Mouse (Mus musculus) Patski (cell line): ENCODE data around the gene Tmem210. TPM values are rescaled to one million over a fixed set of nuclear protein-coding genes. Genes with fewer than 3 reads are reported as not detected.
A peak's percentile ranks its signal among the peaks of the same experiment; 100 is the strongest.

Experiments
- ATAC-seq: fragments of 100-300 bp; one replicate; pipeline ENCODE4 v1.8.0; 2021
- CTCF ChIA-PET: fragments of 350-600 bp; sonication (Branson Sonifier 250); formaldehyde crosslinking; loops from one replicate; lab custom pipeline; 2022; ENCODE audit warnings: inconsistent platforms; lab: Charles Lee
- POLR2A ChIA-PET: fragments of 350-600 bp; sonication (Branson Sonifier 250); formaldehyde crosslinking; loops from one replicate; lab custom pipeline; 2022; ENCODE audit warnings: antibody characterized with exemption, inconsistent platforms; lab: Charles Lee
- DNase-seq: peaks from one replicate; pipeline ENCODE4 v3.0.0-alpha.2; 2011; ENCODE audit warnings: low read depth, low spot score
- H3K27me3 ChIP-seq: fragments of 371-371 bp; one replicate; pipeline ENCODE4 v1.5.1; 2021
- CTCF ChIP-seq: fragments of 100-300 bp; IDR thresholded peaks from one replicate; pipeline ENCODE4 v1.5.1; 2021
- in situ Hi-C: fragments of 300-500 bp; cut with MboI; formaldehyde crosslinking; loops from 3 replicates; pipeline ENCODE4 v1.11.1; 2018; ENCODE audit warnings: low pct_unique_long_range_greater_than_20kb, mixed read lengths
- polyA plus RNA-seq: library from polyadenylated mRNA; unstranded; gene quantifications from one replicate; pipeline ENCODE4 v1.2.3, GENCODE M21; 2021

The Tmem210 gene
- polyA plus RNA-seq, 1 experiment from 2014 or later, result not detected

DNA sequence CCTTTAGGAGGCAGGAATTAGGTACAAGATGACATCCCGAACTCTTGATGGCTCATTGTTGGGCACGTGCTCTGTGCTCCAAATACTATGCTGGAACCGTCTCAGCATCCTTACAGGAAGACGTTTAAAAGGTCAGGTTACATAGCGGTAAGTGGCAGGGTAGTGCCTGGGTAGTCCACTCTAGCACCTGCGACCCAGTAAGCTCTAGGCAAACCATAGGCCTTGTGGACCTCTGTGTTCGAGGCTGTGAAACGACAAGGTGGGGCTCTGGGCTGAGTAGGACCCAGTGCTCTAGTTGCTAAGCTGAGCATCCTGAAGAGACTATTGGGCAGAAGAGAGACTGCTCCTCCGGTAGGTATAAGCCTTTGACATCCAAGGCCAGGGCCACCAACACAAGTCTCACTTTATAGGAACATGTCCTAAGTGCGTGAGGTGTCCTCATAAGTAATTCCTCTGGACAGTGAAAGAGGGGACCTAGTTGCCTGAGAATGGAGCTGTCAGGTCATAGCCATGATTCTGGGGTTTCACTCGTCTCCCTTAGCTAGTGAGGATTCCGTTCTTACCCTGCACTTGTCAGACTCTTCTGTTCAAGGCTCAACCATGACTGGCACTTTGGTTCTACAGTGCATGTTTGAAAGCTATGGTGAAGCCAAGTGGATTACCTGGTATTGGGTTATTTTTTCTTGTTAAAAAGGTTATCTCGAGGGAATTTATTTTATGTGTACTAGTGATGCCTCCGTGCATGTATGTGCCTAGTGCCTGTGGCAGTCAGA, 17.8 kb downstream of the Tmem210 start:
- CTCF ChIA-PET, result interaction anchor here (0.9 to 1.1 kb wide), 2 partner anchors 13 kb away, joined by 3 to 4 read pairs; no protein-coding TSS in a partner anchor
- POLR2A ChIA-PET, result interaction anchor here (0.8 kb wide), 1 partner anchor 47 kb away, joined by 3 read pairs; no protein-coding TSS in a partner anchor
- TF ChIP-seq CTCF, result no peak
- in situ Hi-C loops, result no loop called here
- DNase-seq (no peak), ATAC-seq (no peak)
- H3K27me3 ChIP-seq, result peaks cover 63% of the 10 kb centered on the region

DNA sequence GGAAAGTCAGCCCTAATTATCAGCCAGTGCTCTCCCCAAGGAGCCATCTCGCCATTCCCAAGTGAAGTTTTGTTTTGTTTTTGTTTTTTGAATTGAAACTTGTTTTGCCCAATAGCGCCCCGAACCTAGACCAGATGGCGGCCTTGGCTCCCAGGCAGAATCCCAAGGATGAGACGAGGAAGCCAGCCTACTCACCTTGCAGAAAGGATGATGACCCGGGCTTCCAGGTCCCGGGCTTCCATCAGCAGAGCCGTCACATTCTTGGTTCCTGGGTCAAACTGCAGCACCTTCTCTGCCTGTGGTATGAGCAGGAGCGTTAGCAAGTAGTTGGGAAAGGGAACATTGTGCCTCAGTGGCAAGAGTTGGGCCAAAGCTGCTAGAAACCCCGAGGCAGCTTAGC, 22.2 kb downstream of the Tmem210 start:
- DNase-seq (no peak), ATAC-seq (no peak)
- POLR2A ChIA-PET, result no interaction called here
- CTCF ChIA-PET, result no interaction called here
- TF ChIP-seq CTCF, result no peak
- H3K27me3 ChIP-seq, result peaks cover 73% of the 10 kb centered on the region
- in situ Hi-C loops, result no loop called here

DNA sequence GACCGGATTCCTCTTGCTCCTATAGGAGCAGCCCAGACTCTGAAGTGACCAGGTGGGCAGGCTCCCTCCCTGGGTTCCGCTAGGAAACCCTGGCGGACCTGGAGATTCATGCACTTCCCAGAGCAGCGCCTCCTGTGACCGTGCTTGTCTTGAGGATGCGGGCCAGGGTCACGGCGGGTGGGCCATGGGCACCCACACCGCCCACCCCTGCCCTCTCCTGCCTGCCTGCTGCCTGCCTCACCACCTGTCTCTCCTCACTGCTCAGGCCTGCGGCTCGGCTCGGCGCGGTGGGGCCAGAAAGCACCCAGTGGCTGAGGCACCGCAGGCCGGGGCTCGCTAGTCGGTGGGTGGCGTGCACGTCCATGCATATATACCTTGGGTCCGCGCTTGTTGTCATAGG, 23.0 kb downstream of the Tmem210 start:
- ATAC-seq, result no peak
- POLR2A ChIA-PET, result no interaction called here
- in situ Hi-C loops, result no loop called here
- no peak for TF ChIP-seq CTCF
- peaks cover 70% of the 10 kb centered on the region for H3K27me3 ChIP-seq
- no peak for DNase-seq
- CTCF ChIA-PET, result no interaction called here

DNA sequence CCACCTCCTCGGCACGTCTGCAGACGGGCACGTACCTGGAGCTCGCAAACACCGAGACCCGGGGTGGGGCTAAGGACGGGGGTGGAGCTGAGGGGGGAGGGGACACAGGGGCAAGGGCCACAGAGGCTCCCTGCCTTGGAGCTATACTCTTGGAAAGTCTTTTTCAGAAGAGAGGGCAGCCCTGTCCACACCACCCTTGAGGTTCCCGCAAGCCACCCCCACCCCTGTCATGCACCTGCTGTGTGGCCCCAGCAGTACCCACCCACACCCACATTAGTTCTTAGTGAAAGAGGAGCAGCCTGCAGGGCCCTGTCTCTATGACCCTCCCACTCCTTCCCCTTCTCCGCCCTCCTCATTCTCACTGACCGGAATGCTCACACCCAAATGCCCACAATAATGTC, 23.5 kb downstream of the Tmem210 start:
- H3K27me3 ChIP-seq, result peaks cover 69% of the 10 kb centered on the region
- TF ChIP-seq CTCF, result no peak
- ChIA-PET POLR2A (no interaction called here), CTCF (no interaction called here)
- DNase-seq (no peak), ATAC-seq (no peak)
- in situ Hi-C loops, result no loop called here

GRCm38 (mm10) chr2:25318119-25318966, 30.4 kb downstream of the Tmem210 start:
- no peak for TF ChIP-seq CTCF
- CTCF ChIA-PET, result no interaction called here
- in situ Hi-C loops, result no loop called here
- peaks cover 54% of the 10 kb centered on the region for H3K27me3 ChIP-seq
- no peak for DNase-seq
- POLR2A ChIA-PET, result no interaction called here
- ATAC-seq, result no peak

DNA sequence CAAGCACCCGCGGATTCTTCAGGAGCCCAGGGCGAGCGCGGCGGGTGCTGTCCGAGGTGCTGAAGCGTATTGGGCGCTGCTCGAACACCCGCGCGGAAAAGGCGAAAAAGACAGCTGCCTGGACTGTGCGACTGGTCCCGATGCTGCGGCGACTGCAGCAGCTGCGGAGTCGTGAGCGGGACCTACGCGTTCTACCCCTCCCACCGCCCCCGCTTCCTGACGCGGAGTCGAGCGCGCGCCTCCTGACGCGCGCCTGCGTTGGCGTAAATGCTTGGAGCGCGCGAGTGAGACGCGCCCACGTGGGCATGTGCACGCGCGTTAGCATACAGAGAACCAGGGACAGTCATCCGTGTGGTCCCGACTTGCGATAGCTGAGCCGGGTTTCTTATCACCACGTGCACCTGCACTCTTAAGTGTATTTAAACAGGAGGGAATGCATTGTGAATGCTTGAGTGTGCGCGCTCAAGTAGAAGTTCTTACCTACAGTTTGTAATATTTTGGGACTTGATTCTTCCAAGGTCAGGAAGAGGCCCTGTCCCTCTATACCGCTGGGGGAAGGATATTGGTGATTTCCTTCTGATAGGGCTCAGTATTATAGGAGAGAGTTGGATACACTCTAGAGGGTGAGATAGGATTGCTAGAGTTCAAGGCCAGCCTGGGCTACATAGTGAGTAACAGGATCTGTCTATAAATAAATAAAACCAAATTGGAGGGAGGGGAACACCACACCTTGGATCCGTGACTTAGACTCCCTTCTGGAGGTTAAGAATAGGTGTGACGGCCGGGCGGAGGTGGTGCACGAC, 31.2 kb downstream of the Tmem210 start, which contains the start of gene Grin1:
TSS of gene Grin1 (minus strand) at position 217 of the 803 bp plus-strand sequence.
- ATAC-seq (no peak), DNase-seq (no peak)
- ChIA-PET CTCF (no interaction called here), POLR2A (interaction anchor here (0.7 kb wide), 1 partner anchor 115 kb away, joined by 3 read pairs; no protein-coding TSS in a partner anchor)
- peaks cover 53% of the 10 kb centered on the region for H3K27me3 ChIP-seq
- TF ChIP-seq CTCF, result no peak
- in situ Hi-C loops, result no loop called here

GRCm38 (mm10) chr2:25320084-25320483, 32.1 kb downstream of the Tmem210 start:
- ChIA-PET CTCF (no interaction called here), POLR2A (interaction anchor here (0.7 kb wide), 1 partner anchor 116 kb away, joined by 3 read pairs; no protein-coding TSS in a partner anchor)
- in situ Hi-C loops, result no loop called here
- ATAC-seq (no peak), DNase-seq (no peak)
- TF ChIP-seq CTCF, result no peak
- peaks cover 56% of the 10 kb centered on the region for H3K27me3 ChIP-seq

GRCm38 (mm10) chr2:25326036-25326435, 38.1 kb downstream of the Tmem210 start:
- DNase-seq (no peak), ATAC-seq (no peak)
- TF ChIP-seq CTCF, result no peak
- H3K27me3 ChIP-seq, result peaks cover 28% of the 10 kb centered on the region
- in situ Hi-C loops, result no loop called here
- CTCF ChIA-PET, result no interaction called here
- POLR2A ChIA-PET, result no interaction called here

DNA sequence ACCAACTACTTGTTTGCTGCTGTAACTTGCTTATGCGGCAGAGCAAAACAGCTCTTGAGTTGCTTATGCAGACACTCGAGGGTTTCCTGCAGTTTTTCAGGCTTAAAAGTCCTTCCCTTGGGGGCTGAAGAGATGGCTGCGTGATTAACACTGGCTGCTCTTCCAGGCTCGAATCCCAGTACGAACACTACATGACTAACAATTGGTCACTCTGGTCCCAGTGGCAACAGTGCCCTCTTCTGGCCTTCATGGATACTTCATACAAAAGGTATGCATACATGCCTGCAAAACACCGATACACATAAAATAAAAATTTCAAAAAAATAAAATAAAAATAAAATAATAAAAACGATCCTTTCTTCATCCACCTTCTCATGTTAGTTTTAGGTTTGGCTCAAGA, 40.5 kb downstream of the Tmem210 start:
- ATAC-seq (no peak), DNase-seq (no peak)
- in situ Hi-C loops, result no loop called here
- H3K27me3 ChIP-seq, result peaks cover 19% of the 10 kb centered on the region
- CTCF ChIA-PET, result interaction anchor here (0.8 to 3.5 kb wide), 5 partner anchors 20 to 65 kb away, joined by 3 to 10 read pairs (median 4); no protein-coding TSS in a partner anchor
- TF ChIP-seq CTCF, result peak; percentile 71
- POLR2A ChIA-PET, result interaction anchor here (1.1 kb wide), 1 partner anchor 48 kb away, joined by 3 read pairs; no protein-coding TSS in a partner anchor

DNA sequence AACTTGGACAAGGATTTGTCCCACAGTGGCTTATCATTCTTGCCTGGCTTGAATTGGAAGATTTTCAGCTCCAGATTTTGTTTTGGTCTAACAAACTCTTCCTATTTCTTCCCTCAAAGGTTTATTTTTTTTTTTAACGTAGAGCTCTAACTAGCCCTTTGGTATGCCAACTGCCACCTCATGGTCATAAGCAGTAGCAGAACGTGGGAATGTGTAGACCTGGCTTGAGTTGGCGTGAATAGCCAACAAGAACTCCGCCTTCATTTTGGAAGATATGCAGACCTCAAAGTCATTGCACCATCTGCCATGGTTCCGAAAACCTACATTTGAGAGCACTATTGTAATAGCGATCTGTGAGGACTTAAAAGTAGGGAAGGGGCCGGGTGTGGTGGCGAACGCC, 43.5 kb downstream of the Tmem210 start:
- TF ChIP-seq CTCF, result no peak
- in situ Hi-C loops, result loop anchor here (5.0 kb wide), 1 partner anchor 54 kb away; no protein-coding TSS in a partner anchor
- ATAC-seq, result no peak
- ChIA-PET POLR2A (no interaction called here), CTCF (no interaction called here)
- H3K27me3 ChIP-seq, result no peaks in the 10 kb centered on the region
- no peak for DNase-seq
